Mouse (Mus musculus) myocyte (in vitro differentiated cells): ENCODE measurements around the gene Bnip2.

Experiments
- E2F4 ChIP-seq: IDR thresholded peaks from one replicate; pipeline ENCODE4 v1.6.1; 2011; ENCODE audit warnings: mild to moderate bottlenecking, control low read depth, moderate library complexity; ENCODE audit not compliant: insufficient read depth
- MYOG ChIP-seq, 3 experiments: IDR thresholded peaks; one replicate each; pipeline ENCODE4 v1.6.1; 2011; ENCODE audit warnings: control low read depth in 2 of 3, low read depth in 2 of 3, mild to moderate bottlenecking in 2 of 3; ENCODE audit not compliant: insufficient read length in 2 of 3, control insufficient read depth in 1 of 3, insufficient read depth in 1 of 3
- POLR2A ChIP-seq: IDR thresholded peaks from one replicate; pipeline ENCODE4 v1.6.1; 2011; ENCODE audit warnings: low read depth, mild to moderate bottlenecking, control low read depth, moderate library complexity; ENCODE audit not compliant: insufficient read length
- POLR2AphosphoS2 ChIP-seq: IDR thresholded peaks from one replicate; pipeline ENCODE4 v1.6.1; 2011; ENCODE audit warnings: low read depth, control low read depth; ENCODE audit not compliant: insufficient read length
- REST ChIP-seq: IDR thresholded peaks from one replicate; pipeline ENCODE4 v1.6.1; 2011; ENCODE audit warnings: mild to moderate bottlenecking, control low read depth, moderate library complexity; ENCODE audit not compliant: insufficient read depth, insufficient read length
- SRF ChIP-seq: IDR thresholded peaks from one replicate; pipeline ENCODE4 v1.6.1; 2011; ENCODE audit warnings: low read depth; ENCODE audit not compliant: control insufficient read depth, insufficient read length
- USF1 ChIP-seq: IDR thresholded peaks from one replicate; pipeline ENCODE4 v1.6.1; 2011; ENCODE audit warnings: low read depth, mild to moderate bottlenecking, control low read depth, moderate library complexity

DNA sequence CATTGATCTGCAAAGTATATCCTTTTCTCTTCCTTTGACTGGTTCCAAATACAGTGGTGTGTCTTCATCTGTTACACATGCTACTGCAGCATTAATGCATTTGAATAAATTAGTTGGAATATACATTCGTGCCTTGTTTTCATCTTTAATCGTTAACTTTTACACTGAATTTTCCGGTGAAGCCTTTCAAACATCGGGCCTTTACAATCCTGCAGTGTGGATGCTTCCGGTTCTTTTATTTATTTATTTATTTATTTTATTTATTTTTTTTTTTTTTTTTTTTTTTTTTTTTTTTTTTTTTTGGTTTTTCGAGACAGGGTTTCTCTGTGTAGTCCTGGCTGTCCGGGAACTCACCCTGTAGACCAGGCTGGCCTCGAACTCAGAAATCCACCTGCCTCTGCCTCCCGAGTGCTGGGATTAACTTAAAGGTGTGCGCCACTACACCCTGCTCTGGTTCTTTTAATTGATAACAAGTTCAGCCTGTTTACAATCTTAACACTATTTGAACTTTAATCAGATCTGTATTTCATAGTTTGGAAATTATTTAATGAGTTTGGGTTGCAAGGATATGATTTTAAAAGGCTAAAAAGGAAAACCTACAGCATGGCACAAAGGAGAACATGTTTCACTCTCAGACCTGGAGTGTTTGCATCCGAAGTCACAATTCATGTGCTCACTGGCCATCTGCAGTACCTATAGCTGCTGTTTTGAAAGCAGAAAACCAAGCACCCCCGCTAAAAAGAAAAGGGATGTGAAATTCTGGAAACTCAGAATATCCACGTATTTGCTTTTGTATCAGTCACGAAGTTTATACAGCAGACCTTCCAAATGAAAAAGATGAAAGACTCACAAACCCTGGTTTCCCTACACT, 22.5 kb downstream of the Bnip2 start:
- TF ChIP-seq POLR2AphosphoS2 (no peak), POLR2A (no peak), E2F4 (no peak), USF1 (no peak), SRF (no peak), REST (no peak), MYOG (IDR thresholded peaks at IDR 0.05; ENCODE audit: control insufficient read depth in 1 of 3, insufficient read depth in 1 of 3, insufficient read length in 2 of 3, low read depth in 2 of 3) (no peak)
